In genomic region chr8:70609849-70610795, GRCm38 (mm10) we compare ENCODE assay signal across 8 mouse cellular contexts. TPM values are rescaled to one million over a fixed set of nuclear protein-coding genes. Genes with fewer than 3 reads are reported as not detected.
DNase-seq lines count a peak whose midpoint lies in the region; ATAC-seq and TF ChIP-seq lines count a peak whose summit lies in the region.

No protein-coding gene starts in this region.

- TF ChIP-seq EP300 in liver, postnatal 0 days (IDR thresholded peaks at IDR 0.05; ENCODE audit: low read depth) = no peak; the same call in 1 of the 2 replicates

- peak overlapping the region; percentile 39 for H3K4me3 ChIP-seq in forebrain, embryonic 11.5 days (ENCODE audit: low read depth, low read length)
- peak overlapping the region; percentile 49 for H3K4me3 ChIP-seq in heart, embryonic 16.5 days (ENCODE audit: low read length)
- H3K4me3 ChIP-seq in liver, postnatal 0 days (ENCODE audit: low read depth, low read length) = peak overlapping the region; percentile 50
- H3K4me3 ChIP-seq in neural tube, embryonic 12.5 days = peak overlapping the region; percentile 31
- peak overlapping the region; percentile 77 for H3K4me3 ChIP-seq in testis, adult 2 months (ENCODE audit: control insufficient read depth, low read depth, low read length)

- DNase-seq in brain, embryonic 14.5 days (ENCODE audit: low read depth) = peak; percentile 92
- peak; percentile 92 for DNase-seq in forebrain, embryonic 11.5 days (ENCODE audit: low spot score)
- peak; percentile 94 for DNase-seq in kidney, postnatal 14 days
- DNase-seq in liver, postnatal 0 days = peak; percentile 84

- peak; percentile 55 for ATAC-seq in CD4-positive, CD25-positive, alpha-beta regulatory T cell, adult 4 months
- peak; percentile 49 for ATAC-seq in forebrain, embryonic 11.5 days (replicated peaks; ENCODE audit: low FRiP score)
- peak; percentile 71 for ATAC-seq in heart, embryonic 16.5 days (replicated peaks; ENCODE audit: extremely low read depth, insufficient read depth, low FRiP score)
- peak; percentile 54 for ATAC-seq in liver, postnatal 0 days
- ATAC-seq in neural tube, embryonic 12.5 days (ENCODE audit: low FRiP score, low read depth) = peak; percentile 38

- H3K4me2 ChIP-seq in forebrain, embryonic 11.5 days (ENCODE audit: low read depth, low read length, severe bottlenecking) = peak overlapping the region; percentile 94
- H3K4me2 ChIP-seq in heart, embryonic 16.5 days (ENCODE audit: low read depth, low read length) = peak overlapping the region; percentile 99
- peak overlapping the region; percentile 88 for H3K4me2 ChIP-seq in liver, postnatal 0 days (ENCODE audit: low read depth, low read length)
- H3K4me2 ChIP-seq in neural tube, embryonic 12.5 days (replicated peaks) = peak overlapping the region; percentile 81

- no peaks in the 10 kb centered on the region for H3K36me3 ChIP-seq in forebrain, embryonic 11.5 days (ENCODE audit: control insufficient read depth, insufficient read depth, low read length)
- H3K36me3 ChIP-seq in heart, embryonic 16.5 days (ENCODE audit: control insufficient read depth, insufficient read depth) = no peaks in the 10 kb centered on the region
- H3K36me3 ChIP-seq in liver, postnatal 0 days (replicated peaks; ENCODE audit: insufficient read depth, low read length) = no peaks in the 10 kb centered on the region
- H3K36me3 ChIP-seq in neural tube, embryonic 12.5 days = no peaks in the 10 kb centered on the region
- H3K36me3 ChIP-seq in testis, adult 2 months (ENCODE audit: control insufficient read depth, insufficient read depth, low read length) = no peaks in the 10 kb centered on the region

- H3K9me3 ChIP-seq in forebrain, embryonic 11.5 days (ENCODE audit: control insufficient read depth, low read length) = no peaks in the 10 kb centered on the region
- no peaks in the 10 kb centered on the region for H3K9me3 ChIP-seq in heart, embryonic 16.5 days (replicated peaks; ENCODE audit: control insufficient read depth, low read length)
- H3K9me3 ChIP-seq in liver, postnatal 0 days (ENCODE audit: low read length) = no peaks in the 10 kb centered on the region
- no peaks in the 10 kb centered on the region for H3K9me3 ChIP-seq in neural tube, embryonic 12.5 days

- H3K4me1 ChIP-seq in forebrain, embryonic 11.5 days (replicated peaks; ENCODE audit: control insufficient read depth, insufficient read depth, low read length) = peaks cover 25% of the 10 kb centered on the region
- peaks cover 17% of the 10 kb centered on the region for H3K4me1 ChIP-seq in heart, embryonic 16.5 days (ENCODE audit: control insufficient read depth, insufficient read depth, low read length)
- peaks cover 44% of the 10 kb centered on the region for H3K4me1 ChIP-seq in liver, postnatal 0 days (ENCODE audit: insufficient read depth)
- H3K4me1 ChIP-seq in neural tube, embryonic 12.5 days = peaks cover 63% of the 10 kb centered on the region
- H3K4me1 ChIP-seq in testis, adult 2 months (ENCODE audit: control insufficient read depth, insufficient read depth, low read length) = peaks cover 37% of the 10 kb centered on the region

- no peak for TF ChIP-seq POLR2A in brain, embryonic 14.5 days (IDR thresholded peaks at IDR 0.05; ENCODE audit: borderline replicate concordance, extremely low read depth, insufficient read depth, insufficient read length, poor library complexity, severe bottlenecking)
- peak; percentile 64 for TF ChIP-seq POLR2A in testis, adult 2 months (IDR thresholded peaks at IDR 0.05; ENCODE audit: control insufficient read depth, low read depth, low read length)

- peak overlapping the region; percentile 91 for H3K27ac ChIP-seq in forebrain, embryonic 11.5 days (ENCODE audit: low read depth, low read length)
- H3K27ac ChIP-seq in heart, embryonic 16.5 days (ENCODE audit: low read length) = peak overlapping the region; percentile 96
- H3K27ac ChIP-seq in liver, postnatal 0 days (ENCODE audit: low read depth) = peak overlapping the region; percentile 96
- H3K27ac ChIP-seq in neural tube, embryonic 12.5 days = peak overlapping the region; percentile 90
- peak overlapping the region; percentile 93 for H3K27ac ChIP-seq in testis, adult 2 months (ENCODE audit: control insufficient read depth, insufficient read depth, low read depth, low read length)

- TF ChIP-seq CTCF in brain, embryonic 14.5 days (IDR thresholded peaks at IDR 0.05; ENCODE audit: borderline replicate concordance, extremely low read depth, insufficient read depth, insufficient read length) = no peak
- TF ChIP-seq CTCF in liver, postnatal 0 days (IDR thresholded peaks at IDR 0.05; ENCODE audit: low read depth) = no peak
- TF ChIP-seq CTCF in testis, adult 2 months (IDR thresholded peaks at IDR 0.05; ENCODE audit: control insufficient read depth, insufficient read depth, insufficient replicate concordance, low read depth, low read length) = no peak

- peak overlapping the region; percentile 67 for H3K9ac ChIP-seq in forebrain, embryonic 11.5 days (ENCODE audit: low read length)
- peak overlapping the region; percentile 66 for H3K9ac ChIP-seq in heart, embryonic 16.5 days (ENCODE audit: low read length)
- H3K9ac ChIP-seq in liver, postnatal 0 days (replicated peaks) = peak overlapping the region; percentile 62
- H3K9ac ChIP-seq in neural tube, embryonic 12.5 days = peak overlapping the region; percentile 54

- WGBS in forebrain, embryonic 11.5 days = 1% methylated on average over 42 of the region's 45 CpGs
- under 1% methylated on average over 41 of the region's 45 CpGs for WGBS in heart, embryonic 16.5 days
- WGBS in liver, postnatal 0 days (ENCODE audit: insufficient replicate concordance) = under 1% methylated on average over 43 of the region's 45 CpGs
- WGBS in neural tube, embryonic 12.5 days = under 1% methylated on average over 42 of the region's 45 CpGs

- H3K27me3 ChIP-seq in forebrain, embryonic 11.5 days (ENCODE audit: control insufficient read depth, insufficient read depth, low read length) = peaks cover 4% of the 10 kb centered on the region; the same call in 1 of the 2 replicates
- H3K27me3 ChIP-seq in heart, embryonic 16.5 days (ENCODE audit: control insufficient read depth, insufficient read depth, low read length) = no peaks in the 10 kb centered on the region
- peaks cover 6% of the 10 kb centered on the region; the same call in 1 of the 2 replicates for H3K27me3 ChIP-seq in liver, postnatal 0 days (ENCODE audit: insufficient read depth, low read length)
- H3K27me3 ChIP-seq in neural tube, embryonic 12.5 days (replicated peaks) = no peaks in the 10 kb centered on the region
- no peaks in the 10 kb centered on the region for H3K27me3 ChIP-seq in testis, adult 2 months (ENCODE audit: control insufficient read depth, insufficient read depth, low read length)

RNA-seq across cellular contexts. Expression of gene Ssbp4, which starts 1.4 kb away (rescaled TPM):
- polyA plus RNA-seq in CD4-positive, CD25-positive, alpha-beta regulatory T cell, adult 4 months (2017; shearing (Covaris generic)) = 10 to 100 TPM in 1 of 2 experiments, 1 to 10 TPM in 1; 5.9 to 15.0 TPM
- polyA plus RNA-seq in brain, embryonic 14.5 days (2012; rRNA removed) = 202 and 236 TPM in 2 replicates
- 113 and 127 TPM in 2 replicates for polyA plus RNA-seq in forebrain, embryonic 11.5 days (2014; fragmentation: Nextera tagmentation; extraction: Ambion mirVana)
- polyA plus RNA-seq in heart, embryonic 16.5 days (2015; fragmentation: Nextera tagmentation; extraction: Ambion mirVana) = 68.4 and 69.5 TPM in 2 replicates
- polyA plus RNA-seq in liver, postnatal 0 days (2015; fragmentation: Nextera tagmentation; extraction: Ambion mirVana) = 32.5 and 35.4 TPM in 2 replicates
- 139 and 144 TPM in 2 replicates for polyA plus RNA-seq in neural tube, embryonic 12.5 days (2016; fragmentation: Nextera tagmentation; extraction: Ambion mirVana)
- 35.6 and 38.9 TPM in 2 replicates for polyA plus RNA-seq in testis, adult 2 months (2012; rRNA removed)

RNA-seq across cellular contexts. Expression of gene Lrrc25, which starts 5.8 kb away (rescaled TPM):
- polyA plus RNA-seq in CD4-positive, CD25-positive, alpha-beta regulatory T cell, adult 4 months (2017; shearing (Covaris generic)) = under 1 TPM; 0.43 to 0.89 TPM
- polyA plus RNA-seq in brain, embryonic 14.5 days (2012; rRNA removed) = 1.4 TPM in 2 replicates
- polyA plus RNA-seq in forebrain, embryonic 11.5 days (2014; fragmentation: Nextera tagmentation; extraction: Ambion mirVana) = 1.2 and 1.4 TPM in 2 replicates
- 1.8 and 2.3 TPM in 2 replicates for polyA plus RNA-seq in heart, embryonic 16.5 days (2015; fragmentation: Nextera tagmentation; extraction: Ambion mirVana)
- 9.8 and 10.4 TPM in 2 replicates for polyA plus RNA-seq in liver, postnatal 0 days (2015; fragmentation: Nextera tagmentation; extraction: Ambion mirVana)
- polyA plus RNA-seq in neural tube, embryonic 12.5 days (2016; fragmentation: Nextera tagmentation; extraction: Ambion mirVana) = 0.68 and 1.3 TPM in 2 replicates
- polyA plus RNA-seq in testis, adult 2 months (2012; rRNA removed) = 1.4 TPM in 2 replicates

RNA-seq across cellular contexts. Expression of gene Isyna1, which starts 15.9 kb away (rescaled TPM):
- 10 to 100 TPM; 26.0 to 58.7 TPM for polyA plus RNA-seq in CD4-positive, CD25-positive, alpha-beta regulatory T cell, adult 4 months (2017; shearing (Covaris generic))
- 165 and 231 TPM in 2 replicates for polyA plus RNA-seq in brain, embryonic 14.5 days (2012; rRNA removed)
- polyA plus RNA-seq in forebrain, embryonic 11.5 days (2014; fragmentation: Nextera tagmentation; extraction: Ambion mirVana) = 98.1 and 109 TPM in 2 replicates
- 111 and 117 TPM in 2 replicates for polyA plus RNA-seq in heart, embryonic 16.5 days (2015; fragmentation: Nextera tagmentation; extraction: Ambion mirVana)
- 18.8 and 21.6 TPM in 2 replicates for polyA plus RNA-seq in liver, postnatal 0 days (2015; fragmentation: Nextera tagmentation; extraction: Ambion mirVana)
- 116 TPM in 2 replicates for polyA plus RNA-seq in neural tube, embryonic 12.5 days (2016; fragmentation: Nextera tagmentation; extraction: Ambion mirVana)
- polyA plus RNA-seq in testis, adult 2 months (2012; rRNA removed) = 561 and 588 TPM in 2 replicates

RNA-seq across cellular contexts. Expression of gene Gdf15, which starts 22.1 kb away (rescaled TPM):
- polyA plus RNA-seq in CD4-positive, CD25-positive, alpha-beta regulatory T cell, adult 4 months (2017; shearing (Covaris generic)) = not detected
- polyA plus RNA-seq in brain, embryonic 14.5 days (2012; rRNA removed) = 0.23 and 0.26 TPM in 2 replicates
- polyA plus RNA-seq in forebrain, embryonic 11.5 days (2014; fragmentation: Nextera tagmentation; extraction: Ambion mirVana) = not detected in 2 replicates
- polyA plus RNA-seq in heart, embryonic 16.5 days (2015; fragmentation: Nextera tagmentation; extraction: Ambion mirVana) = 1.2 and 1.6 TPM in 2 replicates
- polyA plus RNA-seq in liver, postnatal 0 days (2015; fragmentation: Nextera tagmentation; extraction: Ambion mirVana) = 2.1 and 2.3 TPM in 2 replicates
- polyA plus RNA-seq in neural tube, embryonic 12.5 days (2016; fragmentation: Nextera tagmentation; extraction: Ambion mirVana) = 0.14 TPM in 1 of 2 replicates, not detected in the other
- polyA plus RNA-seq in testis, adult 2 months (2012; rRNA removed) = 1.3 and 1.4 TPM in 2 replicates

RNA-seq across cellular contexts. Expression of gene Pgpep1, which starts 50.1 kb away (rescaled TPM):
- 1 to 10 TPM; 7.0 to 9.5 TPM for polyA plus RNA-seq in CD4-positive, CD25-positive, alpha-beta regulatory T cell, adult 4 months (2017; shearing (Covaris generic))
- 80.8 and 83.7 TPM in 2 replicates for polyA plus RNA-seq in brain, embryonic 14.5 days (2012; rRNA removed)
- polyA plus RNA-seq in forebrain, embryonic 11.5 days (2014; fragmentation: Nextera tagmentation; extraction: Ambion mirVana) = 70.9 and 73.8 TPM in 2 replicates
- polyA plus RNA-seq in heart, embryonic 16.5 days (2015; fragmentation: Nextera tagmentation; extraction: Ambion mirVana) = 35.5 and 36.7 TPM in 2 replicates
- polyA plus RNA-seq in liver, postnatal 0 days (2015; fragmentation: Nextera tagmentation; extraction: Ambion mirVana) = 31.0 and 32.2 TPM in 2 replicates
- 181 and 188 TPM in 2 replicates for polyA plus RNA-seq in neural tube, embryonic 12.5 days (2016; fragmentation: Nextera tagmentation; extraction: Ambion mirVana)
- 3.7 and 4.9 TPM in 2 replicates for polyA plus RNA-seq in testis, adult 2 months (2012; rRNA removed)

Comparison
In these comparisons a context has a peak if more than half of its experiments do, and no peak if none do; other contexts are left out.
1. Peak in every context shown above with its lines: DNase-seq, ATAC-seq, H3K4me3 ChIP-seq and H3K27ac ChIP-seq.